Mouse (Mus musculus) kidney, postnatal 25 days (tissue): ENCODE results near the gene Gm42906.

Source experiments
- DNase-seq, 2 experiments: peaks; one replicate each; pipeline ENCODE4 v3.0.0; 2021; ENCODE audit warnings: mixed read lengths in 2 of 2

Gm42906 gene

GRCm38 (mm10) chr5:151059352-151059751 is 368.6 kb downstream of the Gm42906 start:
- peak; percentile 53 to 79 for DNase-seq

- no peak for DNase-seq
Observed at GRCm38 (mm10) chr5:151057716-151058115, 370.2 kb downstream of the Gm42906 start.

GRCm38 (mm10) chr5:151056920-151057294 is 371.1 kb downstream of the Gm42906 start:
- DNase-seq = peak in 1 of 2 experiments; percentile 20

- DNase-seq = no peak
Observed at GRCm38 (mm10) chr5:151056255-151056919, 371.6 kb downstream of the Gm42906 start.

GRCm38 (mm10) chr5:151055426-151056090 is 372.4 kb downstream of the Gm42906 start:
- DNase-seq = no peak

- DNase-seq = no peak
Observed at GRCm38 (mm10) chr5:151054743-151055114, 373.2 kb downstream of the Gm42906 start.

GRCm38 (mm10) chr5:151054100-151054742 is 373.7 kb downstream of the Gm42906 start:
- DNase-seq = no peak

GRCm38 (mm10) chr5:151053190-151053589 is 374.8 kb downstream of the Gm42906 start:
- DNase-seq = no peak

- DNase-seq = no peak
Observed at GRCm38 (mm10) chr5:151052331-151052730, 375.6 kb downstream of the Gm42906 start.

- peak; percentile 37 to 50 for DNase-seq
Observed at GRCm38 (mm10) chr5:151047488-151047887, 380.5 kb downstream of the Gm42906 start.

GRCm38 (mm10) chr5:151046917-151047316 is 381.0 kb downstream of the Gm42906 start:
- DNase-seq = peak; percentile 63 to 69

GRCm38 (mm10) chr5:151046131-151046530 is 381.8 kb downstream of the Gm42906 start:
- DNase-seq = no peak

- DNase-seq = peak; percentile 64 to 82
Observed at GRCm38 (mm10) chr5:151042911-151043310, 385.1 kb downstream of the Gm42906 start.

- DNase-seq = no peak
Observed at GRCm38 (mm10) chr5:151037871-151038270, 390.1 kb downstream of the Gm42906 start.

GRCm38 (mm10) chr5:151034715-151035512 is 393.0 kb downstream of the Gm42906 start:
- DNase-seq = no peak

GRCm38 (mm10) chr5:151028906-151029305 is 399.1 kb downstream of the Gm42906 start:
- DNase-seq = no peak

- no peak for DNase-seq
Observed at GRCm38 (mm10) chr5:151027171-151027570, 400.8 kb downstream of the Gm42906 start.

- no peak for DNase-seq
Observed at GRCm38 (mm10) chr5:151026069-151026468, 401.9 kb downstream of the Gm42906 start.

GRCm38 (mm10) chr5:151024483-151024882 is 403.5 kb downstream of the Gm42906 start:
- DNase-seq = no peak

GRCm38 (mm10) chr5:151023461-151023860 is 404.5 kb downstream of the Gm42906 start:
- no peak for DNase-seq

- DNase-seq = no peak
Observed at GRCm38 (mm10) chr5:151022939-151023338, 405.0 kb downstream of the Gm42906 start.

GRCm38 (mm10) chr5:151022026-151022425 is 405.9 kb downstream of the Gm42906 start:
- no peak for DNase-seq

GRCm38 (mm10) chr5:151020831-151021230 is 407.1 kb downstream of the Gm42906 start:
- no peak for DNase-seq
